Mouse (Mus musculus) liver, postnatal 0 days (tissue): ENCODE measurements around the gene Rpl9.

ENCODE experiments used
- CTCF ChIP-seq: sonication (generic); IDR thresholded peaks from 2 replicates; pipeline ENCODE4 v1.5.1; 2016; ENCODE audit warnings: antibody characterized with exemption, low read depth
- EP300 ChIP-seq: IDR thresholded peaks from 2 replicates; pipeline ENCODE4 v1.6.1; 2016; ENCODE audit warnings: antibody characterized with exemption, low read depth, mild to moderate bottlenecking

- TF ChIP-seq EP300 (no peak), CTCF (no peak)
Measured at GRCm38 (mm10) chr5:65387008-65387867, 4.0 kb downstream of the Rpl9 start.
